ENCODE assay signal across 11 mouse cellular contexts in genomic region chr16:10890363-10890762, GRCm38 (mm10). TPM values are rescaled to one million over a fixed set of nuclear protein-coding genes. Genes with fewer than 3 reads are reported as not detected.
DNase-seq lines count a peak whose midpoint lies in the region; ATAC-seq and TF ChIP-seq lines count a peak whose summit lies in the region.
"Had no signal": no experiment of that assay in that cellular context is flagged by ENCODE, and none has a peak within 500 bp of the region (broad histone marks: within the 10 kb centered on the region; RNA-seq: fewer than 3 reads in every experiment).

No protein-coding gene starts in this region.

- no peaks in the 10 kb centered on the region for H3K36me3 ChIP-seq in forebrain, embryonic 12.5 days (replicated peaks)
- H3K36me3 ChIP-seq in forebrain, embryonic 10.5 days (replicated peaks): no peaks in the 10 kb centered on the region
- no peaks in the 10 kb centered on the region for H3K36me3 ChIP-seq in lung, embryonic 14.5 days (ENCODE audit: insufficient read depth)
- H3K36me3 ChIP-seq: heart, embryonic 15.5 days had no signal

- H3K9me3 ChIP-seq in forebrain, embryonic 12.5 days: no peaks in the 10 kb centered on the region
- H3K9me3 ChIP-seq in forebrain, embryonic 10.5 days: no peaks in the 10 kb centered on the region
- no peaks in the 10 kb centered on the region for H3K9me3 ChIP-seq in lung, embryonic 14.5 days (ENCODE audit: low read depth, low read length)
- H3K9me3 ChIP-seq: heart, embryonic 15.5 days had no signal

- no peak overlapping the region for H3K4me2 ChIP-seq in forebrain, embryonic 12.5 days
- H3K4me2 ChIP-seq in lung, embryonic 14.5 days: no peak overlapping the region
- H3K4me2 ChIP-seq: heart, embryonic 15.5 days had no signal

- no peak overlapping the region for H3K4me3 ChIP-seq in forebrain, embryonic 12.5 days (replicated peaks)
- H3K4me3 ChIP-seq in forebrain, embryonic 10.5 days: no peak overlapping the region
- no peak overlapping the region for H3K4me3 ChIP-seq in lung, embryonic 14.5 days (ENCODE audit: low read depth, low read length)
- H3K4me3 ChIP-seq: heart, embryonic 15.5 days had no signal

- TF ChIP-seq CTCF in lung, embryonic 14.5 days (IDR thresholded peaks at IDR 0.05; ENCODE audit: low read depth): peak; percentile 79
- TF ChIP-seq CTCF in brain, embryonic 14.5 days (IDR thresholded peaks at IDR 0.05; ENCODE audit: borderline replicate concordance, extremely low read depth, insufficient read depth, insufficient read length): peak; percentile 52; the same call in 1 of the 2 replicates

- peak; percentile 44; the same call in 1 of the 2 replicates for ATAC-seq in forebrain, embryonic 12.5 days (ENCODE audit: low FRiP score)
- peak; percentile 60; the same call in 1 of the 2 replicates for ATAC-seq in lung, embryonic 14.5 days (ENCODE audit: insufficient read depth)

- DNase-seq in forebrain, embryonic 10.5 days (ENCODE audit: extremely low spot score, low spot score): no peak
- DNase-seq in lung, embryonic 14.5 days: peak; percentile 59
- no peak for DNase-seq in lung, postnatal 4 days
- peak; percentile 59 for DNase-seq in brain, embryonic 14.5 days (ENCODE audit: low read depth)
- peak; percentile 26 for DNase-seq in mesoderm, embryonic 11.5 days (ENCODE audit: low read depth, low spot score)
- DNase-seq in urinary bladder, adult 2 months (ENCODE audit: low spot score): no peak
- no peak for DNase-seq in urinary bladder, adult 18-20 months (ENCODE audit: low spot score in 2 of 2)
- DNase-seq: cerebellum, postnatal 10 days had no signal

- WGBS in forebrain, embryonic 12.5 days: 88% methylated on average over 3 of the region's 3 CpGs
- WGBS in forebrain, embryonic 10.5 days: 82% methylated on average over 3 of the region's 3 CpGs
- 72% methylated on average over 3 of the region's 3 CpGs for WGBS in lung, embryonic 14.5 days

- TF ChIP-seq POLR2A in brain, embryonic 14.5 days (IDR thresholded peaks at IDR 0.05; ENCODE audit: borderline replicate concordance, extremely low read depth, insufficient read depth, insufficient read length, poor library complexity, severe bottlenecking): no peak

- no peaks in the 10 kb centered on the region for H3K4me1 ChIP-seq in forebrain, embryonic 12.5 days
- H3K4me1 ChIP-seq in forebrain, embryonic 10.5 days: no peaks in the 10 kb centered on the region
- H3K4me1 ChIP-seq in lung, embryonic 14.5 days (ENCODE audit: insufficient read depth): no peaks in the 10 kb centered on the region

- no peaks in the 10 kb centered on the region for H3K27me3 ChIP-seq in forebrain, embryonic 12.5 days
- no peaks in the 10 kb centered on the region for H3K27me3 ChIP-seq in forebrain, embryonic 10.5 days (ENCODE audit: poor library complexity, severe bottlenecking)
- H3K27me3 ChIP-seq in lung, embryonic 14.5 days (ENCODE audit: insufficient read depth, low read length): no peaks in the 10 kb centered on the region
- H3K27me3 ChIP-seq: heart, embryonic 15.5 days had no signal

- no peak overlapping the region for H3K9ac ChIP-seq in forebrain, embryonic 12.5 days
- H3K9ac ChIP-seq in lung, embryonic 14.5 days: no peak overlapping the region
- H3K9ac ChIP-seq: heart, embryonic 15.5 days had no signal

- no peak overlapping the region for H3K27ac ChIP-seq in forebrain, embryonic 12.5 days
- no peak overlapping the region for H3K27ac ChIP-seq in forebrain, embryonic 10.5 days
- H3K27ac ChIP-seq in lung, embryonic 14.5 days (ENCODE audit: low read depth): no peak overlapping the region
- H3K27ac ChIP-seq: heart, embryonic 15.5 days; macrophage had no signal

RNA-seq across cellular contexts. Expression of gene Rmi2, which starts 55.5 kb away (rescaled TPM):
- 3.1 and 4.0 TPM in 2 replicates for polyA plus RNA-seq in forebrain, embryonic 12.5 days (2016; fragmentation: Nextera tagmentation; extraction: Ambion mirVana)
- 5.0 and 5.2 TPM in 2 replicates for polyA plus RNA-seq in forebrain, embryonic 10.5 days (2016; fragmentation: Nextera tagmentation; extraction: Ambion mirVana)
- 4.3 and 4.8 TPM in 2 replicates for polyA plus RNA-seq in lung, embryonic 14.5 days (2014; fragmentation: Nextera tagmentation; extraction: Ambion mirVana)
- 2.3 and 3.0 TPM in 2 replicates for polyA plus RNA-seq in brain, embryonic 14.5 days (2012; rRNA removed)
- polyA plus RNA-seq in urinary bladder, adult 2 months (2012; rRNA removed): 0.31 and 0.66 TPM in 2 replicates

Comparison
In these comparisons a context has a peak if more than half of its experiments do, and no peak if none do; other contexts are left out.
1. DNase-seq: peak in lung, embryonic 14.5 days (single experiment), brain, embryonic 14.5 days (single experiment) and mesoderm, embryonic 11.5 days (single experiment); none in forebrain, embryonic 10.5 days (single experiment), lung, postnatal 4 days (0 of 2), urinary bladder, adult 2 months (single experiment) and urinary bladder, adult 18-20 months (0 of 2).